Mouse (Mus musculus): Measurements from ENCODE around the gene Evx1.
"Not testable (repeated sequence)": the region's sequence is repeated elsewhere in the genome, so short reads cannot be mapped to it uniquely, and the experiment has no call there.

Gene Evx1

DNA sequence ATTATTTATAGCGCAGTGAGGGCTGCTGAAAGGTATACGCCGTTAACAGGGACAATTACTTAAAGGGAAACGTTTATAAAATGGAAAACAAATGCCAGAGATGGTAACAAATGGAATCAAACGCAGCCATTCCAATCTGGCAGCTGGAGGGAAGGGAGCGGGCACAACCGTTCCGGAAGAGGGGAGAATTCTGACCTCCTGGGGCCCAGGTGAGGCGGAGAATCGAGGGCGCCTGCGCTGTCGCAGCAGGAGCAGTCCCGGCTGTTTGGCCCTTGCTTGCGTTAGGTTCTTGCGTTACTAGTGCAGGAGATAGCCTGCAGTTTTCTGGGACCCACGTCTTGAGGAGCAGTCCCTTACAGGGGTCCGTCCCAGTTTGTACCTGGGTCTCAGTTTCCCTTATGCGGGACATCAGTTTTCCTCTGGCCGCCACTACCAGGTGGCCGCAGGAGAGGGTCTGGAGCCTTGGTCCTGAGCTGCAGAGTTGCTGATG, 8.6 kb downstream of the Evx1 start:
- peak in 1 of 2 experiments; percentile 13 for DNase-seq

DNA sequence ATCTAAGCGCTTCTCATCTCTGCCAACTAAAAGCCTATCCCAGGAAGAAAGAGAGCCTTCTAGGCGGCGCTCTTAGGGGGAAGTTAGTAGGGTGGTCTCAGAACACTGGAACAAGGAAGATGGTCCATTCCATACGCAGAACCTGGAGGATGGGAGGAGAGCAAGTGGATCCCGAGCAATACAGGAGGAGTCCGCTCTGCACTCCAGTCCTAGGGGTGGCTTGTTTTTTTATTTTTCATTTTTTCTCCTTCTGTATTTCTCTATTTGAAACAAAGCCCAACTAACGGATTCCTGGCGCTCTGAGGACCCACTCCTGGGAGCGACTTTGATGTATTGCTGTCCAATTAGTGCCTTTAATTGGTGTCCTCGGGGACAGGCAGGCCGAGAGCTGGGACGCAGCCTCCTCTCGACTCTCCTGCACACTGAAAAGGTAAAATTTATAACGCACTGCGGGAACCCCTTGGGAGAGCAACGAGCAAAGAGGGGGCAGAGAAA, 9.5 kb downstream of the Evx1 start:
- no peak for DNase-seq

DNA sequence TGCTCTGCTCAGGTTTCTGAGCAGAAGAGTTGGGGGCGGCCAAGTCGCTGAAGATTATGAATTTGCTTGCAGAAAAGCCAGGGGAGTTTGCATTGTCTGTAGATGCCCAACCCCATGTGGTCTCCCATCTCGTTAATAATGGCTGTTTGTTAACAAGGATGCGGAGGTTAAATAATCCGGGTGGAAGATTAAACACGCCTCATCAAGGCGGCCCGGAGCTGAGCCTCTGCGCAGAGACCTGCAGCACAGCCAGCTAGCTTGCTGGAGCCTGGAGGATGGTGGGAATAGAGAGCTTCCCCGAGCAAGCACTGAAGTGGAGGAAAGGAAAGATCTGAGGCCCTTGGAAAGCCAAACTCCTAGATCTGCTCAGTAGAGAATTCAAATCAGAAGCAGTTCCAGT, 10.0 kb downstream of the Evx1 start:
- DNase-seq, result no peak

DNA sequence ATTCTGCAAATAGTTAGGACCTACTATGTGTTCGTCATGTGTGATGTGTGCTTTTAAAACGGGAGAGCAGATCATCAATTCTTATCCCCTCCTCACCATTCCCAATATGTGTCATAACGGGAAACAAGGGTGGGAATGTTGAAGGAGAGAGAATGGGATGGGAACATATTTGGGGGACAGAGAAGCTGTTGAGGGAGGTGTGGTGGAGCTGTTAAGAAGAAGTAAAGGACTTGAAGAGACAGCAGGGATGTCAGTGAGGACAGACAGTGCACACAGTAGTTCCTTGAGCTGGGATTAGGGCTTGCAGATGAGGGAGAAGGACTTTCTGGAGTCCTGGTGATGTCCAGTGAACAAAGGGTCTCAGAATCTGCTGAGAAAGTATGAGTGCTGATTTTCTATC, 10.8 kb downstream of the Evx1 start:
- no peak for DNase-seq

DNA sequence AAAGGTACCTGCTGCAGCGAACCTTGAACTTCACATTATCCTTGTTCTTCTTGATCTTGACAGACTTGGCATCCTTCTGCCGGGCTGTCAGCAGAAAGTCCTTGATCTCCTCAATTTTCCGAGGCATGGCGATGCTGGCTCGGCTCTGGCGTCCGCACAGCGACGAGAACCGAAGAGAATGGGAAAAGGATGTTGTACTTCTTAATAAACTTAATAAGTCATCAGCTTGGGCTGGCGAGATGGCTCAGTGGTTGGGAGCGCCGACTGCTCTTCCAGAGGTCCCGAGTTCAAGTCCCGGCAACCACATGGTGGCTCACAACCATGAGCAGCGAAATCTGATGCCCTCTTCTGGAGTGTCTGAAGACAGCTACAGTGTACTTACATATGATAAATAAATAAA, 33.5 kb downstream of the Evx1 start:
- DNase-seq, result not testable (repeated sequence)

DNA sequence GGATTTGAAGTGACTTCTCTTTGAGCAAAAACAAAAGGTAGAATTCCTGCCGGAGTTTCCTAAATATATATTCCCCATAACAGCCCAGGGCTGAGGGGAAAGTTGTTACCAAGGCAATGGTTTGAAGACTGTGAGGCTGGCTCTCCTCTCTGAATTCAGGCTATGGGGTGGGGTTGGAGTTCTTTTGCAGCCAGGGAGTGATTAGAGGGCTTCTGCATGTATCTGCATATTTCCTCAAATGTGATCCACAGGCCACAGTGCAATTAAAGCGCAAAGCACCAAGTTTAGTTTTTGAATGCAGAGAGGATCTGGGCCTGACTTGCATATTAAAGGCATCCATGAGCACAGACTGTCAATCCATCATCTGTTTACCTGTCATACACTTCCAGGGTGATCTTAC, 52.7 kb downstream of the Evx1 start:
- no peak for DNase-seq

DNA sequence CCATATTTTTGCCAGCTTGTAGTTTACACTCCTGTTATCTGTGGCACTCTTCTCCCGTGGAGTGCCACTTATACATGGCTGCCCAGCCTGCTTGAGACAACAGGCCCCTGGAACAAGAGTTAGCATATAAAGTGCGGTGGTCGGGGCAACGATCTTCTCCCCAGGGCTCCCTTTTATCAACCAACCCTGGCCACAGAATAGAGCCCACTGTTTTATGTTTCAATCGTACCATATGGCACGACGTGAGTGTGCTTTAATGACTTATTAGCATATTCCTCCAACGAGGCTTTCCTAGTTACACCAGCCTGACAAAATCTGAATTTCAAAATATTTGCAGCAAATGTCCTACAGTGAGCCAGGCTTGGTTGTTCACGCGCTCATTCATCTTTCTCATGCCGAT, 53.2 kb downstream of the Evx1 start:
- DNase-seq, result no peak

DNA sequence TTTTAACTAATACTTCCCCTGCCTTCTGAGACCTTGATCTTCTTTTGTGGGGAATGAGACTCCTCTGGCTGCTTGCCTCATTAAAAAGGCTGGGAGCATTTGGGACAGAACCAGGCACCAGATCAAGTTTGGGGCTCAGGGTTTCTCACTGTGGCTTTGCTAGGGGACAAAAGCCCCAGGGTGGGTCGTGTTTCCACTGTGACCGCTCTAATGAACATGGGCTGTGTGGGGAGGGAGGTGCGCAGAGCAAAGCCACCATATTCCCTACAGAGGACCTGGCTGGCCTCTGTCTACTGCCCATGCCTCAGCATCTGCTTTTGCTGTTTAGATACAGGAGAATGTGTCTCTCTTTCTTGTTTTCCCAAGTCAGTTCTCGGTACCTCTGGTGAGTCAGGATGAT, 53.8 kb downstream of the Evx1 start:
- no peak for DNase-seq

All from kidney, postnatal 36 days (tissue).